Mouse (Mus musculus) liver, adult 2 months (tissue): ENCODE data around the gene 2210011C24Rik. TPM values are rescaled to one million over a fixed set of nuclear protein-coding genes. Genes with fewer than 3 reads are reported as not detected.
"Not testable (repeated sequence)": the region's sequence is repeated elsewhere in the genome, so short reads cannot be mapped to it uniquely, and the experiment has no call there.

Experiments
- DNase-seq: peaks from one replicate; pipeline ENCODE4 v3.0.0-alpha.2; 2011; ENCODE audit warnings: low read depth, low spot score; ENCODE audit errors: extremely low read depth
- H3K27ac ChIP-seq: fragments of 200-500 bp; replicated peaks from 2 replicates; pipeline ENCODE4 v1.5.1; 2012; ENCODE audit warnings: low read depth, mild to moderate bottlenecking, control low read depth, inconsistent platforms, low read length; ENCODE audit not compliant: insufficient read depth
- H3K27me3 ChIP-seq: fragments of 200-500 bp; 2 replicates; pipeline ENCODE4 v1.6.1; 2012; ENCODE audit warnings: mild to moderate bottlenecking, moderate library complexity, low read length, inconsistent platforms; ENCODE audit not compliant: control insufficient read depth, insufficient read depth
- H3K36me3 ChIP-seq: fragments of 200-500 bp; 2 replicates; pipeline ENCODE4 v1.6.1; 2012; ENCODE audit warnings: low read length, inconsistent platforms; ENCODE audit not compliant: control insufficient read depth, insufficient read depth
- H3K4me1 ChIP-seq: fragments of 200-500 bp; 2 replicates; pipeline ENCODE4 v1.6.1; 2011; ENCODE audit warnings: low read length; ENCODE audit not compliant: control insufficient read depth, insufficient read depth
- H3K4me3 ChIP-seq: fragments of 200-500 bp; 2 replicates; pipeline ENCODE4 v1.5.1; 2011; ENCODE audit warnings: low read depth, mild to moderate bottlenecking, control low read depth, low read length, moderate library complexity; ENCODE audit not compliant: insufficient read depth
- H3K79me2 ChIP-seq: fragments of 200-500 bp; 2 replicates; pipeline ENCODE4 v1.6.1; 2012; ENCODE audit warnings: inconsistent platforms, mild to moderate bottlenecking, low read length, moderate library complexity; ENCODE audit not compliant: control insufficient read depth, insufficient read depth
- H3K9ac ChIP-seq: fragments of 200-500 bp; 2 replicates; pipeline ENCODE4 v1.6.1; 2012; ENCODE audit warnings: low read depth, mild to moderate bottlenecking, control low read depth, inconsistent platforms, low read length
- CTCF ChIP-seq: fragments of 200-500 bp; IDR thresholded peaks from 2 replicates; pipeline ENCODE4 v1.5.1; 2011; ENCODE audit warnings: low read depth, low read length, control low read depth
- POLR2A ChIP-seq: fragments of 200-500 bp; IDR thresholded peaks from 2 replicates; pipeline ENCODE4 v1.6.1; 2011; ENCODE audit warnings: low read length, control low read depth; ENCODE audit not compliant: insufficient read depth; ENCODE audit errors: extremely low read depth
- WGBS: fragments of 180-500 bp; shearing (Covaris S2); methylation state at CpG from one replicate; pipeline ENCODE4 v1.1.7; 2018; 5-methylcytosine and 5-hydroxymethylcytosine counted together
- polyA plus RNA-seq: library from polyadenylated mRNA; depleted of rRNA; stranded (reverse); fragments of >200 nt; gene quantifications from 2 replicates; pipeline ENCODE4 v1.2.3, GENCODE M21; 2012
- total RNA-seq: library from RNA; depleted of rRNA; stranded (reverse); fragments of >200 nt; gene quantifications from 2 replicates; pipeline ENCODE4 v1.2.3, GENCODE M21; 2014

2210011C24Rik gene
- total and polyA plus RNA-seq, 2 experiments = 0.28 to 0.34 TPM

DNA sequence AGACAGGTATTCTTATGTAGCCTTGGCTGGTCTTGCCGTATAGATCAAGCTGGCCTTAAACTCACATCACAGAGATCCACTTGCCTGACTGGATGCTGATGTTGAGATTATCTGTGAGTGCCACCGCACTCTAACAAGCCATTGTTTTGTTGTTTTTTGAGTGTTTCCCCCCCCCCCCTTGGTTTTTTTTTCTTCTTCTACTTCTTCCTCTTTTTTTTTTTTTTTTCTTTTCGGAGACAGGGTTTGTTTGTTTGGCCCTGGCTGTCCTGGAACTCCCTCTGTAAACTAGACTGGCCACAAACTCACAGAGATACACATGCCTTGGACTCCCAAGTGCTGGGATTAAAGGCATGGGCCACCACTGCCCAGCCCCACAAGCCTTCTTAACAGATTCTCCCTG is 17.9 kb downstream of the 2210011C24Rik start:
- Histone ChIP-seq H3K4me1 (peaks cover 6% of the 10 kb centered on the region), H3K27me3 (no peaks in the 10 kb centered on the region), H3K36me3 (peaks cover 16% of the 10 kb centered on the region), H3K79me2 (no peaks in the 10 kb centered on the region), H3K4me3 (no peak overlapping the region), H3K9ac (no peak overlapping the region), H3K27ac (no peak overlapping the region)
- TF ChIP-seq POLR2A = no peak
- TF ChIP-seq CTCF = no peak
- no peak for DNase-seq
- WGBS = 60% methylated on average over 3 of the region's 3 CpGs

DNA sequence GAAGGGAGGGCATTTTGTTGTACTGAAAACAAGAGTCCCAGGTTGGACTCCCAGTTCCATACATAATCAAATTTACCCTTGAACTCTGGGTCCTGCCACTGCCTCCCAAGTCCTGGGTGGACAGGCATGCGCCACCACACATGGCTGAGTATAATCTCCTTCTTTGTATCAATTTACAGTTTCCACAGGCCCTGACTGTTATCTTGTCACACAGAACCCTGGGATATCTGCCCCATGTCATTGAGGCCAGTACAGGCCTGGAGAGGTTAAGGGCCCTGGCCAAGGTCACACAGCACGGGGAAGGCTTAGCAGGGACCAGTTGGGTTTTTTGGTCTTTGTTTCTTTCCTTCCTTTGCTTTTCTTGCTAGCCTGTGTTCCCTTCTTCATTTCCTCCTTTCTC is 19.5 kb downstream of the 2210011C24Rik start:
- Histone ChIP-seq H3K36me3 (peaks cover 32% of the 10 kb centered on the region), H3K27me3 (no peaks in the 10 kb centered on the region), H3K9ac (no peak overlapping the region), H3K4me1 (no peaks in the 10 kb centered on the region; the same call in 1 of the 2 replicates), H3K4me3 (no peak overlapping the region), H3K27ac (no peak overlapping the region), H3K79me2 (no peaks in the 10 kb centered on the region)
- no peak for DNase-seq
- TF ChIP-seq CTCF (no peak), POLR2A (no peak)
- 56% methylated on average over 2 of the region's 2 CpGs for WGBS

DNA sequence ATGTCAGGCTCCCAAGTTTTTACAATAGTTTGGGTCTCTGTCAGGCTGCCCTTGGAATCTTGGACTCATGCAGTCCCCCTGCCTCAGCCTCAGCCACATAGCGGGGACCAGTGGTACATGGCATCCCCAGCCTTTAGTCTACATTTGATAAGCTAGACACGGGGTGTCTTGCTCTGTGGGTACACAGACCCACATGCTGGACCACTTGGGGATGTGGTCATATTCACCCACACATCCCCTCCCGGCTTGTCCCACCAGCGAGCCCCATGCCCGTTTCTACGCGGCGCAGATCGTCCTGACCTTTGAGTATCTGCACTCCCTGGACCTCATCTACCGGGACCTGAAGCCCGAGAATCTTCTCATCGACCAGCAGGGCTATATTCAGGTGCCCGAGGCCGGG is 21.8 kb downstream of the 2210011C24Rik start:
- H3K79me2 ChIP-seq = no peaks in the 10 kb centered on the region
- TF ChIP-seq POLR2A (no peak), CTCF (no peak)
- 93% methylated on average over 14 of the region's 14 CpGs for WGBS
- H3K36me3 ChIP-seq = peaks cover 47% of the 10 kb centered on the region
- no peak overlapping the region for H3K9ac ChIP-seq
- H3K4me1 ChIP-seq = no peaks in the 10 kb centered on the region
- no peaks in the 10 kb centered on the region for H3K27me3 ChIP-seq
- no peak overlapping the region for H3K27ac ChIP-seq
- H3K4me3 ChIP-seq = no peak overlapping the region
- no peak for DNase-seq

DNA sequence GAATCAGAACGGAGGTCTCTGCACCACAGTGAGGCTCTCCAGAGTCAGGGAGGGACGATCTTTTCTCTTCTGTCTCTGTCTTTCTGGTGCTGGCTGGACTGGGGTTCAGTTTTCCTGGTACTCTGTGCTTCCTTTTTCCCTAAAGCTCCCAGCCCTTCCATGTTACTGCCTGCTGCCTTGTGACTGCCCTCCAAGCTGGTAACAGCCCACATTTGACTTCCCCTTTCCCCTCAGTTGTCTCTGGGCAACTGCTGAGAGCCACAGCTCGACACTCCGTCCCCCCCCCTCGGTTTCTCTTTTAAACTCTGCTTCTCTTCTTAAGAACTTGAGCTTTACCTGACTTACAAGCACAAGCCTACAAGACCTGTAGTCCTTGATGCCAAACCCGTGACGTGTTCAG is 22.7 kb downstream of the 2210011C24Rik start:
- Histone ChIP-seq H3K4me3 (no peak overlapping the region), H3K79me2 (no peaks in the 10 kb centered on the region), H3K9ac (no peak overlapping the region), H3K27me3 (no peaks in the 10 kb centered on the region), H3K27ac (no peak overlapping the region), H3K4me1 (no peaks in the 10 kb centered on the region), H3K36me3 (peaks cover 52% of the 10 kb centered on the region)
- no peak for DNase-seq
- TF ChIP-seq POLR2A (no peak), CTCF (no peak)
- WGBS = 82% methylated on average over 7 of the region's 7 CpGs

DNA sequence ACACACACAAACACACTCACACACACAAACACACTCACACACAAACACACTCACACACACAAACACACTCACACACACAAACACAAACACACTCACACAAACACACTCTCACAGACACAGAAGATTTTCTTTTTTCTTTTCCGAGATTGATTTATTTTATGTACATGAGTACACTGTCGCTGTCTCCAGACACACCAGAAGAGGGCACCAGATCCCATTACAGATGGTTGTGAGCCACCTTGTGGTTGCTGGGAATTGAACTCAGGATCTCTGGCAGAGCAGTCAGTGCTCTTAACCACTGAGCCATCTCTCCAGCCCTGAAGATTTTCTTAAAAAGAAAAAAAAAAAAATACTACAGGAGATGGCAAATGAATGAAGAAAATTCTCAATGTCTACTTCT is 28.7 kb downstream of the 2210011C24Rik start:
- DNase-seq, H3K27ac ChIP-seq, H3K27me3 ChIP-seq, H3K79me2 ChIP-seq, H3K4me3 ChIP-seq, H3K4me1 ChIP-seq, H3K9ac ChIP-seq: not testable (repeated sequence)
- peaks cover 32% of the 10 kb centered on the region for H3K36me3 ChIP-seq
- WGBS = 97% methylated on average over 2 of the region's 2 CpGs

DNA sequence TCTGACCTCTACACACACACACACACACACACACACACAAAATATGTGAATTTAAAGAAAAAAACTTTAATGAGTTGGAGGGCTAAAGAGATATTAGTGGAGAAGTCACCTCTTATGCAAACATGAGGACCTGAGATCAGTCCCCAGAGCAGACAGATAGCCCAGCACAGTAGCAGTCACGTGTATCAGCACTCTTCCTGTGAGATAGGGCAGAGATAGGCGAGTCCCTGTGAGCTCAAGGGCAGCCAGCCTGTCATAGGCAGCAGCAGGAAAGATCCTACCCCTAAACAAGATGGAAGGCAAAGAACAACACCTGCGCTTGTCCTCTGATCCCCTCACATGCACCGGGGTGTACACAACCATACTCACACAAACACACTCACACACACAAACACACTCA is 29.5 kb downstream of the 2210011C24Rik start:
- Histone ChIP-seq H3K27ac (no peak overlapping the region), H3K9ac (no peak overlapping the region), H3K36me3 (peaks cover 25% of the 10 kb centered on the region), H3K4me3 (no peak overlapping the region), H3K4me1 (peaks cover 4% of the 10 kb centered on the region), H3K27me3 (no peaks in the 10 kb centered on the region), H3K79me2 (peaks cover 6% of the 10 kb centered on the region; the same call in 1 of the 2 replicates)
- WGBS = 79% methylated on average over 4 of the region's 4 CpGs
- TF ChIP-seq CTCF = no peak
- no peak for TF ChIP-seq POLR2A
- no peak for DNase-seq

DNA sequence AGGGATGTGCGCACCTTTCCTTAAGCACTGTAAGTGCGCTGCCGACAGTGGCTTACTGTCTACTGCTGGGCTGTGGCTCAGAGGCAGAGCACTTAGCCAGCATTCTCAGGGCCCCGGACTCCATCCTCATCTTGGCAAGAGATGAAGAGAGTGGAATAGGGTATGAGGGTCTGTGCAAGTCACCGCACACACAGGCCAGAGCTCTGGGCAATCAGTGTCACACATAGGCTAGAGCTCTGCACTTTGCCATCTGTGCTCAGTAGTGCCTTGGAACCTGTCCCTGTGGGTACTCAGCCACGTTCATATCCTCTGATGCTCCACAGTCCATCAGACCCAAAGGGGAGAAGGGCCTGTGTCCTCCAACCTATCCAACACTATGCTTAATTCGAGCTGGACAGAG is 30.4 kb downstream of the 2210011C24Rik start:
- H3K27me3 ChIP-seq = no peaks in the 10 kb centered on the region
- H3K4me1 ChIP-seq = peaks cover 7% of the 10 kb centered on the region
- WGBS = 93% methylated on average over 7 of the region's 7 CpGs
- H3K4me3 ChIP-seq = no peak overlapping the region
- no peak overlapping the region for H3K9ac ChIP-seq
- H3K27ac ChIP-seq = no peak overlapping the region
- DNase-seq = no peak
- TF ChIP-seq CTCF (no peak), POLR2A (no peak)
- H3K36me3 ChIP-seq = peaks cover 19% of the 10 kb centered on the region; the same call in 1 of the 2 replicates
- H3K79me2 ChIP-seq = peaks cover 13% of the 10 kb centered on the region; the same call in 1 of the 2 replicates
